ENCODE assay signal across 24 mouse cellular contexts in genomic region chr2:7460329-7461056, GRCm38 (mm10). TPM values are rescaled to one million over a fixed set of nuclear protein-coding genes. Genes with fewer than 3 reads are reported as not detected.
DNase-seq lines count a peak whose midpoint lies in the region; ATAC-seq and TF ChIP-seq lines count a peak whose summit lies in the region.
"Had no signal": no experiment of that assay in that cellular context is flagged by ENCODE, and none has a peak within 500 bp of the region (broad histone marks: within the 10 kb centered on the region; RNA-seq: fewer than 3 reads in every experiment).

No protein-coding gene starts in this region.

- TF ChIP-seq EP300 in lung, postnatal 0 days (IDR thresholded peaks at IDR 0.05), result no peak
- peak; percentile 79 for TF ChIP-seq EP300 in CH12.LX (IDR thresholded peaks at IDR 0.05; ENCODE audit: low read length)

- in situ Hi-C loops in CH12.LX (cut with MboI; ENCODE audit: low pct_ligation_motif_present, low pct_unique_long_range_greater_than_20kb, low sequenced_read_pairs), result no loop called here

- TF ChIP-seq POLR2A in CH12.LX (IDR thresholded peaks at IDR 0.05; ENCODE audit: low read depth, low read length), result no peak
- TF ChIP-seq POLR2A in cortical plate, adult 2 months (IDR thresholded peaks at IDR 0.05; ENCODE audit: extremely low read depth, insufficient read depth, low read length), result no peak

- H3K4me2 ChIP-seq in lung, postnatal 0 days (replicated peaks; ENCODE audit: low read depth, low read length), result no peak overlapping the region
- H3K4me2 ChIP-seq in CH12.LX (ENCODE audit: insufficient read depth, low read depth, poor library complexity, severe bottlenecking), result peak overlapping the region; percentile 92
- no peak overlapping the region for H3K4me2 ChIP-seq in intestine, embryonic 16.5 days (ENCODE audit: low read depth, low read length)
- H3K4me2 ChIP-seq: embryonic facial prominence, embryonic 12.5 days; forebrain, embryonic 13.5 days; forebrain, embryonic 15.5 days had no signal

- no peak overlapping the region for H3K4me3 ChIP-seq in lung, postnatal 0 days (ENCODE audit: low read depth, low read length)
- no peak overlapping the region for H3K4me3 ChIP-seq in CH12.LX (replicated peaks in 1 of 3; ENCODE audit: low read depth in 2 of 3, low read length in 2 of 3, poor library complexity in 1 of 3)
- H3K4me3 ChIP-seq in cortical plate, adult 2 months (ENCODE audit: insufficient read depth, low read length), result no peak overlapping the region
- H3K4me3 ChIP-seq in intestine, embryonic 16.5 days (ENCODE audit: low read length), result no peak overlapping the region
- H3K4me3 ChIP-seq: embryonic facial prominence, embryonic 10.5 days; embryonic facial prominence, embryonic 12.5 days; forebrain, embryonic 13.5 days; forebrain, embryonic 15.5 days had no signal

- ATAC-seq in lung, postnatal 0 days, result no peak
- ATAC-seq in intestine, embryonic 16.5 days, result no peak
- ATAC-seq: activated CD4-positive, CD25-positive, alpha-beta regulatory T cell, adult 4 months; CD4-positive, CD25-positive, alpha-beta regulatory T cell, adult 4 months; forebrain, embryonic 13.5 days; forebrain, embryonic 15.5 days; forebrain, postnatal 0 days had no signal

- H3K9me3 ChIP-seq in lung, postnatal 0 days (ENCODE audit: low read length), result no peaks in the 10 kb centered on the region
- no peaks in the 10 kb centered on the region for H3K9me3 ChIP-seq in CH12.LX (replicated peaks; ENCODE audit: low read length)
- no peaks in the 10 kb centered on the region for H3K9me3 ChIP-seq in intestine, embryonic 16.5 days (ENCODE audit: control insufficient read depth, low read length)
- H3K9me3 ChIP-seq: embryonic facial prominence, embryonic 10.5 days; embryonic facial prominence, embryonic 12.5 days; forebrain, embryonic 13.5 days; forebrain, embryonic 15.5 days had no signal

- TF ChIP-seq RAD21 in CH12.LX (IDR thresholded peaks at IDR 0.05; ENCODE audit: low read depth, low read length), result no peak

- dilution Hi-C loops in CH12.LX (cut with MboI; ENCODE audit: extremely low pct_ligation_motif_present, extremely low pct_unique_long_range_greater_than_20kb, low sequenced_read_pairs), result no loop called here

- H3K36me3 ChIP-seq in lung, postnatal 0 days (ENCODE audit: insufficient read depth, low read length), result no peaks in the 10 kb centered on the region
- no peaks in the 10 kb centered on the region for H3K36me3 ChIP-seq in CH12.LX (replicated peaks in 1 of 2; ENCODE audit: control insufficient read depth in 1 of 2, insufficient read depth in 1 of 2, low read length in 1 of 2)
- no peaks in the 10 kb centered on the region for H3K36me3 ChIP-seq in intestine, embryonic 16.5 days (ENCODE audit: control insufficient read depth, insufficient read depth, low read length)
- H3K36me3 ChIP-seq: embryonic facial prominence, embryonic 10.5 days; embryonic facial prominence, embryonic 12.5 days; forebrain, embryonic 15.5 days had no signal

- peak; percentile 14 for DNase-seq in lung, postnatal 0 days (ENCODE audit: low spot score)
- no peak for DNase-seq in lung, postnatal 14 days
- peak; percentile 74 for DNase-seq in CH12.LX (ENCODE audit: extremely low read depth)
- DNase-seq in kidney, postnatal 4 days, result no peak
- DNase-seq in T-cell, adult 2 months (ENCODE audit: low spot score), result no peak
- DNase-seq: adrenal gland, adult 8-10 months; adrenal gland, postnatal 14 days; adrenal gland, postnatal 36 days; B cell, adult 2 months; cerebellum, adult 11 months; cerebellum, adult 18-20 months; cerebellum, adult 8-10 months; cerebellum, adult 9-11 months; cerebellum, postnatal 14 days; cerebellum, postnatal 36 days; forebrain, postnatal 0 days had no signal

- H3K27ac ChIP-seq in lung, postnatal 0 days (ENCODE audit: low read length), result no peak overlapping the region
- peak overlapping the region; percentile 79 for H3K27ac ChIP-seq in CH12.LX (ENCODE audit: insufficient read depth, low read depth)
- H3K27ac ChIP-seq in cortical plate, adult 2 months (ENCODE audit: insufficient read depth, low read length), result peak overlapping the region; percentile 65; the same call in 1 of the 2 replicates
- H3K27ac ChIP-seq in intestine, embryonic 16.5 days (ENCODE audit: low read length), result no peak overlapping the region
- H3K27ac ChIP-seq: embryonic facial prominence, embryonic 10.5 days; embryonic facial prominence, embryonic 12.5 days; forebrain, embryonic 13.5 days; forebrain, embryonic 15.5 days had no signal

- no peak for TF ChIP-seq CTCF in lung, postnatal 0 days (IDR thresholded peaks at IDR 0.05)
- TF ChIP-seq CTCF in CH12.LX (conservative IDR thresholded peaks at IDR 0.05 in 1 of 2, IDR thresholded peaks at IDR 0.05 in 1 of 2; ENCODE audit: low read depth in 2 of 2, low read length in 2 of 2), result no peak
- no peak for TF ChIP-seq CTCF in cortical plate, adult 2 months (IDR thresholded peaks at IDR 0.05; ENCODE audit: extremely low read depth, insufficient read depth, low read length)

- no peaks in the 10 kb centered on the region for H3K27me3 ChIP-seq in lung, postnatal 0 days (replicated peaks; ENCODE audit: insufficient read depth, low read length)
- H3K27me3 ChIP-seq in CH12.LX (replicated peaks), result no peaks in the 10 kb centered on the region
- no peaks in the 10 kb centered on the region for H3K27me3 ChIP-seq in intestine, embryonic 16.5 days (replicated peaks; ENCODE audit: control insufficient read depth, insufficient read depth, low read length)
- H3K27me3 ChIP-seq: embryonic facial prominence, embryonic 12.5 days; forebrain, embryonic 13.5 days; forebrain, embryonic 15.5 days had no signal

- no peak overlapping the region for H3K9ac ChIP-seq in lung, postnatal 0 days (replicated peaks; ENCODE audit: low read depth)
- no peak overlapping the region for H3K9ac ChIP-seq in CH12.LX (ENCODE audit: insufficient read depth, low read depth)
- H3K9ac ChIP-seq in intestine, embryonic 16.5 days (ENCODE audit: low read depth, low read length), result no peak overlapping the region
- H3K9ac ChIP-seq: embryonic facial prominence, embryonic 12.5 days; forebrain, embryonic 13.5 days; forebrain, embryonic 15.5 days; forebrain, postnatal 0 days had no signal

- 54% methylated on average over 5 of the region's 5 CpGs for WGBS in lung, postnatal 0 days
- 72% methylated on average over 5 of the region's 5 CpGs for WGBS in intestine, embryonic 16.5 days

- H3K4me1 ChIP-seq in lung, postnatal 0 days (ENCODE audit: insufficient read depth, low read depth, low read length), result no peaks in the 10 kb centered on the region
- H3K4me1 ChIP-seq in CH12.LX (ENCODE audit: control insufficient read depth in 1 of 2, insufficient read depth in 2 of 2), result peaks cover 9 to 22% of the 10 kb centered on the region in 2 experiments
- no peaks in the 10 kb centered on the region; the same call in 1 of the 2 replicates for H3K4me1 ChIP-seq in cortical plate, adult 2 months (ENCODE audit: control insufficient read depth, insufficient read depth, low read length)
- no peaks in the 10 kb centered on the region for H3K4me1 ChIP-seq in intestine, embryonic 16.5 days (ENCODE audit: control insufficient read depth, insufficient read depth, low read length)
- H3K4me1 ChIP-seq: embryonic facial prominence, embryonic 10.5 days; embryonic facial prominence, embryonic 12.5 days; forebrain, embryonic 13.5 days had no signal

- no peaks in the 10 kb centered on the region for H3K79me2 ChIP-seq in CH12.LX (replicated peaks; ENCODE audit: control insufficient read depth, extremely low read depth, insufficient read depth, poor library complexity, severe bottlenecking)

TF ChIP-seq in CH12.LX, 34 proteins besides CTCF, POLR2A, EP300 and RAD21 (continues in another document):
- TF ChIP-seq JUN (IDR thresholded peaks at IDR 0.05; ENCODE audit: insufficient read depth, low read depth, low read length), result peak; percentile 71
- TF ChIP-seq MXI1 (IDR thresholded peaks at IDR 0.05; ENCODE audit: low read depth, low read length), result no peak
- TF ChIP-seq SIN3A (IDR thresholded peaks at IDR 0.05; ENCODE audit: low read length), result peak; percentile 59; the same call in 1 of the 2 replicates
- TF ChIP-seq MAFK (IDR thresholded peaks at IDR 0.05; ENCODE audit: insufficient replicate concordance, low read length), result 0 out of 2 replicates have a peak, but pooled peaks have one; percentile 53
- TF ChIP-seq ELF1 (IDR thresholded peaks at IDR 0.05; ENCODE audit: low read depth, low read length), result no peak
- TF ChIP-seq NRF1 (IDR thresholded peaks at IDR 0.05; ENCODE audit: low read depth, low read length), result no peak
- peak; percentile 31; the same call in 1 of the 2 replicates for TF ChIP-seq MEF2A (IDR thresholded peaks at IDR 0.05; ENCODE audit: borderline replicate concordance, low read depth, low read length)
- no peak for TF ChIP-seq NELFE (IDR thresholded peaks at IDR 0.05; ENCODE audit: low read depth, low read length)
- TF ChIP-seq MAZ (IDR thresholded peaks at IDR 0.05; ENCODE audit: low read depth, low read length), result no peak
- TF ChIP-seq RCOR1 (conservative IDR thresholded peaks at IDR 0.05; ENCODE audit: low read depth, low read length), result peak; percentile 80
- peak; percentile 35; the same call in 1 of the 2 replicates for TF ChIP-seq ETS1 (conservative IDR thresholded peaks at IDR 0.05; ENCODE audit: low read depth, low read length)
- TF ChIP-seq ZC3H11A (IDR thresholded peaks at IDR 0.05; ENCODE audit: low read depth, low read length), result no peak
- no peak for TF ChIP-seq GABPA (IDR thresholded peaks at IDR 0.05; ENCODE audit: insufficient replicate concordance, low read depth, low read length)
- TF ChIP-seq TCF12 (IDR thresholded peaks at IDR 0.05; ENCODE audit: low read depth, low read length), result peak; percentile 74
- no peak for TF ChIP-seq E2F4 (IDR thresholded peaks at IDR 0.05; ENCODE audit: insufficient replicate concordance, low read depth, low read length)
- no peak for TF ChIP-seq CHD1 (IDR thresholded peaks at IDR 0.05; ENCODE audit: low read depth, low read length)
- TF ChIP-seq BHLHE40 (IDR thresholded peaks at IDR 0.05; ENCODE audit: low read depth, low read length), result peak; percentile 76
- TF ChIP-seq MYC (IDR thresholded peaks at IDR 0.05; ENCODE audit: low read depth, low read length), result 0 out of 2 replicates have a peak, but pooled peaks have one; percentile 55
- peak; percentile 91 for TF ChIP-seq ZNF384 (IDR thresholded peaks at IDR 0.05; ENCODE audit: low read depth, low read length)
- TF ChIP-seq HCFC1 (IDR thresholded peaks at IDR 0.05; ENCODE audit: low read depth, low read length), result no peak
- no peak for TF ChIP-seq USF1 (IDR thresholded peaks at IDR 0.05; ENCODE audit: low read depth, low read length)
- TF ChIP-seq ZMIZ1 (IDR thresholded peaks at IDR 0.05; ENCODE audit: low read depth, low read length), result no peak

RNA-seq across cellular contexts. Expression of gene Celf2, which starts 48.9 kb away (rescaled TPM):
- 49.6 and 67.5 TPM in 2 replicates for polyA plus RNA-seq in lung, postnatal 0 days (2015; fragmentation: Nextera tagmentation; extraction: Ambion mirVana)
- total RNA-seq in CH12.LX (2012; rRNA removed), result 49.7 and 51.0 TPM in 2 replicates
- 143 and 152 TPM in 2 replicates for total RNA-seq in CH12.LX (2014; rRNA removed)
- 77.0 and 103 TPM in 2 replicates for polyA plus RNA-seq in CH12.LX (2012; ENCODE audit: insufficient read length, low read depth)
- polyA plus RNA-seq in cortical plate, adult 2 months (2012; rRNA removed), result 180 and 181 TPM in 2 replicates
- 33.1 and 35.4 TPM in 2 replicates for polyA plus RNA-seq in intestine, embryonic 16.5 days (2015; fragmentation: Nextera tagmentation; extraction: Ambion mirVana)

Comparison
In these comparisons a context has a peak if more than half of its experiments do, and no peak if none do; other contexts are left out.
1. DNase-seq: peak in lung, postnatal 0 days (single experiment) and CH12.LX (single experiment); none in lung, postnatal 14 days (single experiment), kidney, postnatal 4 days (0 of 2) and T-cell, adult 2 months (single experiment).
2. H3K27ac ChIP-seq: peak in CH12.LX (single experiment) and cortical plate, adult 2 months (single experiment); none in lung, postnatal 0 days (single experiment) and intestine, embryonic 16.5 days (single experiment).